Mouse (Mus musculus): ENCODE data around the gene Med27.

GRCm38 (mm10) chr2:29330471-29330870 lies 16.1 kb upstream of the Med27 start:
- TF ChIP-seq CTCF (IDR thresholded peaks at IDR 0.05; ENCODE audit: borderline replicate concordance, insufficient read depth, low read length): no peak
- TF ChIP-seq POLR2A (IDR thresholded peaks at IDR 0.05; ENCODE audit: low read depth, low read length): no peak

All from embryonic fibroblast, embryonic 13.5 days (primary cell).